Mouse (Mus musculus): ENCODE measurements around the gene Yif1b.

Yif1b gene

DNA sequence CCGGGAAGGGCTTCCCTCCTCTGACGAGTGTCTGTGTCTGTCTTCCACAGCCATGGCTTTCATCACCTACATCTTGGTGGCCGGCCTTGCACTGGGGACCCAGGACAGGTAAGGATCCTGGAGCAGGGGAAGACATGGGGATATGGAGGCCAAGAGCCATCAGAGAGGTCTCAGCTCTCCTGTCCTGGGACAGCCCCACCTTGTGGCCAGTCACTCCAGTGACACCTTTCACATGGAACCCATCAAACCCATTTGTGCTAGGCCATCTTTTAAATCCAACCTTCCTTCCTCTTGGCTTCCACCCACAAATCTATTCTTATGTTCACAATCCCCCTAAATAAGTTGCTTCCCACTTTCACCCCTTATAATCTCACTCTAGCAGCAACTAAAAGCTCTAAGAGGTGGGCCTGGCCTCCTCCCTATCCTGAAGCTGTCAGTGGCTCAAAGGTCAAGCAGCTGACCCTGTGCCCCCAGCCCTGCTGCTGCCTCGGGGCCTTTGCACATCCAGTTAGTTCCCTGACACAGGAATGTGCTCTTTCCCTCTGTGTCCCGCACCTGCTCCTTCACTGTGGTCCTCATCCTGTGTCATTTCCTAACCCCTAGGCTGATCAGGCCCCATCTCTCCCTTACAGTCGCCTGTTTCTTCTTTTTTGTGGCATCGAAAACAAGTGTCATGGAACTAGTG, 6.7 kb downstream of the Yif1b start:
- DNase-seq (ENCODE audit: extremely low read depth, low read depth), result no peak

DNA sequence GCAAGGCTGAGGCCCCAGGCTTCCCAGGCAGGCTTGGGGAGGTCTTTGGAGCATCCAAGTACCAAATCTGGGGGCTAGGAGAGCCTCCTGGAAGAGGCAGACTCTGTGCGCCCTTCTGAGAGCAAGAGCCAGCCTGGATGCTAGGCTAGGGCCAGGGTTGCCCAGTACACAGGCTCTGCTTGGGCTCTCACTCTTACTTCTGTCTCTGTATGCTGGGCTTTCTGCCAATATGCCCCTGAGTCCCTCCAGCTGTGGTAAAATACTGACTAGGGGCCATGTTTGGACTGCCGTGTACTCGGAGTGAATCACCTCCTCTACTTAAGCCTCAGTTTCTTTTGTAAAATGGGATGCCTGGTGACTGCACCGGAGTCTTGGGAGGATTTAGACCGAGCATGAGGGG, 7.9 kb downstream of the Yif1b start:
- no peak for DNase-seq (ENCODE audit: extremely low read depth, low read depth)

GRCm38 (mm10) chr7:29246619-29247313, 8.6 kb downstream of the Yif1b start:
- no peak for DNase-seq (ENCODE audit: extremely low read depth, low read depth)

DNA sequence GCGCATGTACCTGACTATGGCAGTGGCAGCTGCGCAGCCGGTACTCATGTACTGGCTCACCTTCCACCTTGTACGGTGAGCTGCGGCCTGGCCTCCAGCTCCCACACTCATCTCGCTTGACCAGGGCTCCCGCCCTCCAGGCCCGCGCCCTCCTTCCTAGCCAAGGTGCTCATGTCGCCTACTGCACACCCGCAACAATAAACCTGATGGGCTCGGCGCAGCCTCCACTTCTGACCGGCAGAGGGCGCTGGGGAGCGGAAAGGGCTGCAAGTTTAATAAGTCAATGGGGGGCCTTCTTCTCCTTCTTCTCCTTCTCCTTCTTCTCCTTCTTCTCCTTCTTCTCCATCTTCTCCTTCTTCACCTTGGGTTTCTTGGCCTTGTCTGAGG, 9.2 kb downstream of the Yif1b start:
- DNase-seq (ENCODE audit: extremely low read depth, low read depth), result no peak

DNA sequence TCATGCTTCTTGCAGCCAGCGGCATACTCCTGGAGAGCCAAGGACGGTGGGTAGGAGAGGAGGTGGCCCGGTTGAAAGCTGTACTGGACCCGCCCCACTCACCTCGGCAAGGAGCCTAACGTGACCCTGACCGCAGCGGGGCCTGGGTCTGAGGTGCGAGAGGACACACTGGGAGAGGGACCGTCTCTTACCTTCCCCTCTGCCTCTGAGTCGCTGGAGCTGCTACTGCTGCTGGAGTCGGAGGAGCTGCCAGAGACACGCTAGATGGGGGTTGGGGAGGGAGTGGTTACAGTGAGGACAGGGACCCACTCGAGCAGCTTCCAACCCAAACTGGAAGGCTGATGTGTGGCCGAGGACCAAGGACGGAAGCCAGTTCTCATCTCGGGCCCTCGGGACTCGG, 9.6 kb downstream of the Yif1b start:
- DNase-seq (ENCODE audit: extremely low read depth, low read depth), result no peak

DNA sequence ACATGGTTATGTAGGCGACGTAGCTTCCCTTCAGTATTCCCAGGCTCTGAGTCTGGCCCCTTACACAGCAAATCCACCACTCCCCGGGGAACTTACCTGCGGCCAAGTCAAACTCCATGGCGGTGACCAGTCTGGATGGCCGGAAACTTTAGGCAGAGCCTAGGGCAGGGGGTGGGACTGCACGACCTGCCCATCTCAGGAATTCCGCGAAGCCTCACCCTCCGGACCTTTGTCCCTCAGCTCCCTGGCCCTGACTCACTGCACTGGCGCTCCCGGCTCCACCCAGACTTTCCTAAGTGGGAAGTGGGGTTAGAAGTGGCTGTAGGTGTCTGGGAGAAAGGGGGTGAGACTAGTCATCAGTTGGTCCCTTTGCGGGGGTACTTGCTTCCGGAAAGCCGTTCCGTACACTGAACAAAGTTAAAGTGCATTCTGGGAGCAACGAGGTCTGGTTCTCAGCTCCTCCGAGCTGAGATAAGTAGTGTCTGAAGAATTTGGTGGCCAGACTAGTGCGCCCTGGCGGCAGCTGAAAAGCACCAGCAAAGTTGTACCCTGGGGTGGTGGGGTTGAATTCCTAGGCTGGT, 10.2 kb downstream of the Yif1b start, which contains the start of gene 2200002D01Rik:
2200002D01Rik (minus strand) TSS at position 206 of the 581 bp plus-strand sequence.
- DNase-seq (ENCODE audit: extremely low read depth, low read depth), result no peak

- DNase-seq (ENCODE audit: extremely low read depth, low read depth), result no peak
Measured at GRCm38 (mm10) chr7:29251166-29251565, 13.0 kb downstream of the Yif1b start.

DNA sequence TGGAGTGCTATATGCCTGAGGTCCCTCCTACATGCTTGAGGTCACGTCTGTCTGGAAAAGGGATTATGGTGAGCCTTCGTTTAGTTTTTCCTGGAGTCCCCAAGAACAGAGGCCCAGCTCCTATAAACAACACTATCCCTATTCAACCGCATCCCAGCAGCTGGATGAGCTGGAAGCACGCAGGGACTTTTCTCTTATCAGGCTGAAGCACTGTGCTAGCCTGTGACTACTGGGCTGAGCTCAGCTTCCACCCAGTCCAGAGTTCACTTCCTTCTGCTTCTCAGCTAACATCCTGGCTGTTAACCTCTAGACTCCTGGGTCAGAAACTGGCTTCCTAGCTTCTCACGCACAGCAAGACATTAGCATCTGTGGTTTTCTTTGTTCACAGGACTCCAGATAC, 15.7 kb downstream of the Yif1b start:
- no peak for DNase-seq (ENCODE audit: extremely low read depth, low read depth)

- no peak for DNase-seq (ENCODE audit: extremely low read depth, low read depth)
Measured at GRCm38 (mm10) chr7:29255875-29256274, 17.7 kb downstream of the Yif1b start.

DNA sequence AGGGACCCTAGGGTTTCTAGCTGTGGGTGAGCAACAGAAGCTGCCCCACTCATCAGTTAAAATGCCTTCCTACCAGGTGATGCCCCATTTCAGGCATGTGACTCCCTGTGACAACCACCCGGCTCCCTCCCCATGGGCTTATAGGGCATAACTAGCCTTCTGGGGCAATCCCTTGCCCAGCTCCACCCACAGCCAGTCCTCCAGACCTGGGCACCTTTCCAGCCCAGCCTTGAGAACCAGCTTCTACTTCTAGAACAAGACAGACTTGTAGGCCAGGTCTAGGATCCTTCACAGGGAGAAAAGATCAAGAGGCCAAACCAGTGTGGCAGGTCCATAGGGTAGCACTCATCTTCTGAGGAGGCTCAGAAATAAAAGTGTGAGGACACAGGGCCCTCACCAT, 19.2 kb downstream of the Yif1b start:
- DNase-seq (ENCODE audit: extremely low read depth, low read depth), result no peak

DNA sequence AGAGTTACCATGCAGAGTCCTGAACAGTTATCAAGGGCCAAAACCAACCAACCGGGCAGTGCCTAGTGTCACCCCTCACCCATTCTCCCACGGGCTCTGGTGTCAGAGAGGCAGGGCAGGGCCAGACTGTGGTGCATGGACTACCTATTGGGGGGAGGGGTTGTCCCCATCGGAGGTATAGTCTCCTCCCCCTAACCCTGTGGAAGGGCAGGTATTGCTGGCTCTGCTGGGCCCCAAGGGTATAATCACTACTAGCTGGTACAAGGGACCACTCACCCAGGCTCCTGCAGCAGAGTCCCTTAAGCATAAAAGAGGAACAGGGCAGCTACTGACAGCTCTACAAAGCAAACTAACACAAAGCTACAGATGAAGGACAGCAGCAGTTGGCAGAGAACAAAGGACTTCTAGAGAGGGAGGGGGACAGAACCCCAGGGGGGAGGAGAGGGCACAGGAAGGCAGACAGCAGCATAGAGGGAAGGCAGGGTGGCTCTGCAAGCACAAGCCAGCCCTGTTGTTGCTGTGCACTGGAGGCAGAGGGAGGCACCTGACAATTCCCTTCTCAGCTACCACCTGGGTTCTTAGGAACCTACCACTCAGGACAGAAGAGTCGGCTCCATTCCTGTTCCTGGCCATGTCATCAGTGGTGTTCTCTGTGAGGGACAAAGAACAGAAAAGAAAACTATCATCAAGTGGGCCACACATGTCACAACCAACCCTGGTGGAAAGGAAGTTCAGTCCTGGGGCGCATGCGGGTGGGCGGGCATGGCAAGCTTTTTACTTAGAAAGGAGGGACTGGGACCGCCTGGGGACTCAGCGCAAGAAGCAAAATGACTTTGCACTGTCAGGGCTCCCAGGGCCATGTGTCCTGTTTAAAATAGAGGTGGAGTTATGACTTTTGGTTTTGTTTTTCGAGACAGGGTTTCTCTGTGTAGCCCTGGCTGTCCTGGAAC, 21.9 kb downstream of the Yif1b start:
- no peak for DNase-seq (ENCODE audit: extremely low read depth, low read depth)

GRCm38 (mm10) chr7:29262151-29262550, 24.0 kb downstream of the Yif1b start:
- no peak for DNase-seq (ENCODE audit: extremely low read depth, low read depth)

GRCm38 (mm10) chr7:29263831-29264230, 25.7 kb downstream of the Yif1b start:
- DNase-seq (ENCODE audit: extremely low read depth, low read depth), result no peak

- no peak for DNase-seq (ENCODE audit: extremely low read depth, low read depth)
Measured at GRCm38 (mm10) chr7:29265636-29266035, 27.5 kb downstream of the Yif1b start.

- DNase-seq (ENCODE audit: extremely low read depth, low read depth), result no peak
Measured at GRCm38 (mm10) chr7:29266931-29267330, 28.8 kb downstream of the Yif1b start.

- DNase-seq (ENCODE audit: extremely low read depth, low read depth), result no peak
Measured at GRCm38 (mm10) chr7:29270445-29270844, 32.3 kb downstream of the Yif1b start.

GRCm38 (mm10) chr7:29271687-29272465, 33.7 kb downstream of the Yif1b start:
- DNase-seq (ENCODE audit: extremely low read depth, low read depth), result no peak

- DNase-seq (ENCODE audit: extremely low read depth, low read depth), result no peak
Measured at GRCm38 (mm10) chr7:29276715-29277114, 38.6 kb downstream of the Yif1b start.

- no peak for DNase-seq (ENCODE audit: extremely low read depth, low read depth)
Measured at GRCm38 (mm10) chr7:29277510-29277909, 39.4 kb downstream of the Yif1b start.

GRCm38 (mm10) chr7:29279261-29279660, 41.1 kb downstream of the Yif1b start:
- no peak for DNase-seq (ENCODE audit: extremely low read depth, low read depth)

- DNase-seq (ENCODE audit: extremely low read depth, low read depth), result no peak
Measured at GRCm38 (mm10) chr7:29279924-29280323, 41.8 kb downstream of the Yif1b start.
